Mouse (Mus musculus) regulatory T cell (primary cell): ENCODE results near the gene Hepacam.

Experiments
- in situ Hi-C: fragments of 300-600 bp; cut with MboI, MseI; formaldehyde crosslinking; loops from one replicate; pipeline ENCODE4 v1.15.1; 2025; ENCODE audit warnings: high pct_unique_total_duplicates

Gene Hepacam

GRCm38 (mm10) chr9:37384284-37385182 lies 17.4 kb downstream of the Hepacam start:
- in situ Hi-C loops = no loop called here

- in situ Hi-C loops = no loop called here
These were observed 23.7 kb downstream of the Hepacam start for GRCm38 (mm10) chr9:37390891-37391290.

- in situ Hi-C loops = no loop called here
These were observed 24.9 kb downstream of the Hepacam start for GRCm38 (mm10) chr9:37392071-37392470.

GRCm38 (mm10) chr9:37393482-37394131 lies 26.5 kb downstream of the Hepacam start:
- in situ Hi-C loops = no loop called here

- in situ Hi-C loops = loop anchor here (25.0 kb wide), 1 partner anchor 537 kb away; no protein-coding TSS in a partner anchor
These were observed 33.4 kb downstream of the Hepacam start for GRCm38 (mm10) chr9:37400585-37400984.

GRCm38 (mm10) chr9:37401802-37402201 lies 34.7 kb downstream of the Hepacam start, which contains the start of gene Robo4:
Gene Robo4 (plus strand): TSS chr9:37401897.
- in situ Hi-C loops = loop anchor here (25.0 kb wide), 1 partner anchor 535 kb away; no protein-coding TSS in a partner anchor

- in situ Hi-C loops = loop anchor here (25.0 kb wide), 1 partner anchor 535 kb away; no protein-coding TSS in a partner anchor
These were observed 35.4 kb downstream of the Hepacam start for GRCm38 (mm10) chr9:37402501-37402900.

GRCm38 (mm10) chr9:37403011-37403410 lies 35.9 kb downstream of the Hepacam start:
- in situ Hi-C loops = loop anchor here (25.0 kb wide), 1 partner anchor 534 kb away; no protein-coding TSS in a partner anchor

GRCm38 (mm10) chr9:37406372-37406771 lies 39.2 kb downstream of the Hepacam start:
- in situ Hi-C loops = loop anchor here (25.0 kb wide), 1 partner anchor 531 kb away; no protein-coding TSS in a partner anchor

- in situ Hi-C loops = loop anchor here (25.0 kb wide), 1 partner anchor 529 kb away; no protein-coding TSS in a partner anchor
These were observed 40.8 kb downstream of the Hepacam start for GRCm38 (mm10) chr9:37407850-37408502.

- in situ Hi-C loops = loop anchor here (25.0 kb wide), 1 partner anchor 527 kb away; no protein-coding TSS in a partner anchor
These were observed 42.7 kb downstream of the Hepacam start for GRCm38 (mm10) chr9:37409698-37410445.

- in situ Hi-C loops = loop anchor here (25.0 kb wide), 1 partner anchor 524 kb away; no protein-coding TSS in a partner anchor
These were observed 45.8 kb downstream of the Hepacam start for GRCm38 (mm10) chr9:37412989-37413388.

GRCm38 (mm10) chr9:37414666-37415065 lies 47.5 kb downstream of the Hepacam start:
- in situ Hi-C loops = loop anchor here (25.0 kb wide), 1 partner anchor 523 kb away; no protein-coding TSS in a partner anchor

- in situ Hi-C loops = loop anchor here (25.0 kb wide), 1 partner anchor 519 kb away; no protein-coding TSS in a partner anchor
These were observed 51.6 kb downstream of the Hepacam start for GRCm38 (mm10) chr9:37418791-37419190.

- in situ Hi-C loops = loop anchor here (25.0 kb wide), 1 partner anchor 517 kb away; no protein-coding TSS in a partner anchor
These were observed 53.5 kb downstream of the Hepacam start for GRCm38 (mm10) chr9:37420676-37421075.

- in situ Hi-C loops = loop anchor here (25.0 kb wide), 1 partner anchor 516 kb away; no protein-coding TSS in a partner anchor
These were observed 54.1 kb downstream of the Hepacam start for GRCm38 (mm10) chr9:37421239-37421638.

- in situ Hi-C loops = loop anchor here (5.0 kb wide), 1 partner anchor 193 kb away; no protein-coding TSS in a partner anchor
These were observed 62.2 kb downstream of the Hepacam start for GRCm38 (mm10) chr9:37429326-37429725.

GRCm38 (mm10) chr9:37430582-37430981 lies 63.4 kb downstream of the Hepacam start:
- in situ Hi-C loops = no loop called here

GRCm38 (mm10) chr9:37432026-37432666 lies 65.0 kb downstream of the Hepacam start:
- in situ Hi-C loops = no loop called here
